Mouse (Mus musculus) liver, embryonic 16.5 days (tissue): ENCODE measurements at regions not wholly inside any gene's neighbourhood (a gene's known extent, or its start where the extent isn't known, plus 50 kb on each side); places are given as distances from the start of the nearest gene placed in this dataset.

Experiments
- ATAC-seq: fragments of 200-750 bp; cut with Nextera tagmentation; 2 replicates; pipeline ENCODE4 v1.8.0; 2017; ENCODE audit warnings: low read depth, mild to moderate bottlenecking, moderate number of reproducible peaks, moderate library complexity
- H3K27ac ChIP-seq: fragments of 300-500 bp; sonication (generic); 2 replicates; pipeline ENCODE4 v1.5.1; 2014; ENCODE audit warnings: mild to moderate bottlenecking, low read length
- H3K27me3 ChIP-seq: fragments of 300-500 bp; sonication (generic); 2 replicates; pipeline ENCODE4 v1.6.1; 2014; ENCODE audit warnings: low read depth, low read length, mixed read lengths; ENCODE audit not compliant: control insufficient read depth, insufficient read depth
- H3K36me3 ChIP-seq: fragments of 300-500 bp; sonication (generic); 2 replicates; pipeline ENCODE4 v1.6.1; 2014; ENCODE audit warnings: mild to moderate bottlenecking; ENCODE audit not compliant: control insufficient read depth, insufficient read depth
- H3K4me1 ChIP-seq: fragments of 300-500 bp; sonication (generic); 2 replicates; pipeline ENCODE4 v1.6.1; 2014; ENCODE audit warnings: low read depth, low read length, mixed read lengths; ENCODE audit not compliant: control insufficient read depth
- H3K4me2 ChIP-seq: fragments of 300-500 bp; sonication (generic); 2 replicates; pipeline ENCODE4 v1.6.1; 2014; ENCODE audit warnings: low read depth, low read length, mixed read lengths
- H3K4me3 ChIP-seq: fragments of 300-500 bp; sonication (generic); 2 replicates; pipeline ENCODE4 v1.5.1; 2014; ENCODE audit warnings: low read depth, mild to moderate bottlenecking, low read length
- H3K9ac ChIP-seq: fragments of 300-500 bp; sonication (generic); 2 replicates; pipeline ENCODE4 v1.6.1; 2014; ENCODE audit warnings: low read depth, low read length
- H3K9me3 ChIP-seq: fragments of 300-500 bp; sonication (generic); replicated peaks from 2 replicates; pipeline ENCODE4 v1.6.1; 2016; ENCODE audit warnings: low read length; ENCODE audit not compliant: control insufficient read depth
- WGBS: fragments of 180-500 bp; shearing (Covaris S2); extraction: QIAGEN DNeasy Blood & Tissue Kit; methylation state at CpG from one replicate; pipeline ENCODE4 v1.1.7; 2014; ENCODE audit not compliant: insufficient replicate concordance; 5-methylcytosine and 5-hydroxymethylcytosine counted together

GRCm38 (mm10) chr9:63861418-63861817, 103.6 kb upstream of the Smad3 start:
- Histone ChIP-seq H3K36me3 (no peaks in the 10 kb centered on the region), H3K4me3 (no peak overlapping the region), H3K4me1 (no peaks in the 10 kb centered on the region), H3K9ac (no peak overlapping the region), H3K27ac (no peak overlapping the region), H3K4me2 (no peak overlapping the region), H3K27me3 (no peaks in the 10 kb centered on the region), H3K9me3 (no peaks in the 10 kb centered on the region)
- WGBS: 52% methylated on average over 4 of the region's 4 CpGs
- ATAC-seq: no peak

GRCm38 (mm10) chr9:63860196-63860595, 102.4 kb upstream of the Smad3 start:
- H3K4me3 ChIP-seq: no peak overlapping the region
- 52% methylated on average over 2 of the region's 2 CpGs for WGBS
- no peaks in the 10 kb centered on the region for H3K9me3 ChIP-seq
- no peak overlapping the region for H3K4me2 ChIP-seq
- H3K27me3 ChIP-seq: no peaks in the 10 kb centered on the region
- H3K4me1 ChIP-seq: no peaks in the 10 kb centered on the region
- H3K27ac ChIP-seq: no peak overlapping the region
- no peak for ATAC-seq
- H3K36me3 ChIP-seq: no peaks in the 10 kb centered on the region
- H3K9ac ChIP-seq: no peak overlapping the region

- ATAC-seq: no peak
- Histone ChIP-seq H3K4me2 (no peak overlapping the region), H3K9me3 (no peaks in the 10 kb centered on the region), H3K27me3 (no peaks in the 10 kb centered on the region), H3K27ac (no peak overlapping the region), H3K4me1 (no peaks in the 10 kb centered on the region), H3K4me3 (no peak overlapping the region), H3K36me3 (no peaks in the 10 kb centered on the region), H3K9ac (no peak overlapping the region)
- WGBS: 69% methylated on average over 9 of the region's 9 CpGs
Observed at GRCm38 (mm10) chr9:63856065-63856736, 98.4 kb upstream of the Smad3 start.

DNA sequence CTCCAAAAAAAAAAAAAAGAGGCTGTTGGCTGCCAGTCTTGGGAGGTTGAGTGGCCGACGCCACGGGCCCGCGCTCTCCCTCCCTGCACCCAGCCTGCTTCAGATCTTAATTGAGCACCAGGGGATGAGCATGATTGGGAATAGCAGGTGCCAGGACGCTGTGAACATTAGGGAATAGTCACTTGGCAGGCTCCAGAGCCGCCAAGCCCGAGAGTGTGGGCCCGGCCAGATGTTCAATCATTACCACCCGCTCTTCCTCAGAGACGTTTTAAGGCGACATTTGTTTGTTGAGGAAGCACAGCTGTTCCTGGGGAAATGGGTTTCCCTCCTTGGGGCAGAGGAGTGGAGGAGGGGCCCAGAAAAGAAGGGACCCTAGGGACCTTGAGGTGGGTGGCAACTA, 94.0 kb upstream of the Smad3 start:
- no peak overlapping the region for H3K4me2 ChIP-seq
- H3K4me3 ChIP-seq: no peak overlapping the region
- WGBS: 64% methylated on average over 12 of the region's 12 CpGs
- no peak overlapping the region for H3K9ac ChIP-seq
- H3K4me1 ChIP-seq: no peaks in the 10 kb centered on the region
- no peaks in the 10 kb centered on the region for H3K36me3 ChIP-seq
- H3K27ac ChIP-seq: no peak overlapping the region
- ATAC-seq: no peak
- H3K27me3 ChIP-seq: no peaks in the 10 kb centered on the region
- H3K9me3 ChIP-seq: no peaks in the 10 kb centered on the region

DNA sequence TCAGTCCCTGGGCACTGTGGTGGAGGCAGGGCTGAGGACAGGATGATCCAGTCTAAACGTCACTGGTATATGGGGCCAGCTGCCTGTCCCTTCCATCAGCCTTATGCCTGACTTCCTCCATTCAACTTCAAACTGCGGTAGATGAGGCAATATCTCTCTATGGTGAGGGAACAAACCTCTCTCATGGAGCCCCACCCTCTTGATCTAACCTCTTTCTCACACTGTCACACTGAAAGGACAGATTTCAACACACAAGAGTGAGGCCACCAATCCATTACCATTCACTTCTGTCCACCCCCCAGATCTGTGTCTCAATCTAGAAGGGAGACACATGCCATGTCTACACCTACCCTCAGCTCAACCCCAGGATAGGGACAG, 92.5 kb upstream of the Smad3 start:
- no peak overlapping the region for H3K27ac ChIP-seq
- 23% methylated on average over 2 of the region's 2 CpGs for WGBS

GRCm38 (mm10) chr9:63849564-63850315, 91.9 kb upstream of the Smad3 start:
- no peak overlapping the region for H3K4me3 ChIP-seq
- no peaks in the 10 kb centered on the region for H3K4me1 ChIP-seq
- H3K9ac ChIP-seq: no peak overlapping the region
- H3K36me3 ChIP-seq: no peaks in the 10 kb centered on the region
- ATAC-seq: no peak
- H3K27ac ChIP-seq: no peak overlapping the region
- H3K4me2 ChIP-seq: no peak overlapping the region
- 63% methylated on average over 12 of the region's 12 CpGs for WGBS
- no peaks in the 10 kb centered on the region for H3K27me3 ChIP-seq
- no peaks in the 10 kb centered on the region for H3K9me3 ChIP-seq

More for the DNA sequence above, 92.5 kb upstream of the Smad3 start:
- Histone ChIP-seq H3K9ac (no peak overlapping the region), H3K9me3 (no peaks in the 10 kb centered on the region), H3K4me1 (no peaks in the 10 kb centered on the region), H3K4me3 (no peak overlapping the region), H3K27me3 (no peaks in the 10 kb centered on the region), H3K4me2 (no peak overlapping the region), H3K36me3 (no peaks in the 10 kb centered on the region)
- ATAC-seq: peak; percentile 27; the same call in 1 of the 2 replicates

DNA sequence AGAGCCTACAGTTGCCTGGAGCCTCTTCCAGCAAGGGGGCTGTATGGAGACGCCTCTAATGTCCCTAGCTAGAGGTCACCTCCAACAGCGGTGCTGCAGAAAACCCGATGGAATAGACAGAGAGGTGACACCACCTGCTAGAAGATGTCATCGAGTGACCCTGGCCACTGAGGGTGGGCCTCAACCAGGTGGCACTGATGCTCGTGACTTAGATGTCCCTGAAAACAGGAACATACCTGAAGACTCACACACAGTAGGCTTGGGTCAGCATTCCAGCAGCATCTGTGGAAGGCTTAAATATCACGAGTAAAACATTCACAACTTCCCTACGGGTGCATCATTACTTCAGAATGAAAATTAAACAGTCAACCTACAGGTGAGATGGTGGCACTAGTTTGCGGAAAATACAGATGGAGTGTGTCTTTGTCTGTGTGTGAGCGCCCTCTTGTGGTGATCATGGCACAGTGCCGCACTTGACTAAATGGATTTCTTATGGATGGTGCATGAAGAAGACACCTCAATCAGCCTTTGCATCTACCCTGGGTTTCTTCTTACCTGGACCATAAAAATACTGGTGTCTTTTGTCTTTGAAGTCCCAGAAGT, 86.2 kb upstream of the Smad3 start:
- Histone ChIP-seq H3K27ac (no peak overlapping the region), H3K9ac (no peak overlapping the region), H3K27me3 (no peaks in the 10 kb centered on the region), H3K4me1 (no peaks in the 10 kb centered on the region), H3K4me3 (no peak overlapping the region), H3K4me2 (no peak overlapping the region), H3K9me3 (no peaks in the 10 kb centered on the region), H3K36me3 (no peaks in the 10 kb centered on the region)
- 23% methylated on average over 10 of the region's 10 CpGs for WGBS
- ATAC-seq: no peak

DNA sequence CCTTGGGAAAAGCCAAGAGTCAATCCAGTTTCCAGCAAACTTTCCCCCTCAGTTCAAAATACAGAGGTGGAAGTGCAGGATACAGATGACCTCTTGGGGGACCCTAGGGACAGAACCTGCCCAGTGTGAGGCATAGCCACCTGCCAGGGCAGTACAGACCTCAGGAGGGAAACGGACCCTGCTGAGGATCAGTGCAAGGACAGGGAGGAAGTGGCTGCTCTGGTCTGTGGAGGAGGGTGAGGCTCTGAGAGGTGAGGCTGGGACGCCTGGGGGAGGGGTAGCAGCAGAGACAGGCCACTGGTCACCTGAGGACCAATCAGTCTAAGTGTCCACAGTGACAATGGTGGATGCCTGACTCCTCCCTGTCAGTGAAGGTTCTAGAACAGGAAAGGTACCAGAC, 85.6 kb upstream of the Smad3 start:
- H3K27me3 ChIP-seq: no peaks in the 10 kb centered on the region
- no peak overlapping the region for H3K4me3 ChIP-seq
- H3K36me3 ChIP-seq: no peaks in the 10 kb centered on the region
- H3K4me1 ChIP-seq: no peaks in the 10 kb centered on the region
- no peaks in the 10 kb centered on the region for H3K9me3 ChIP-seq
- H3K27ac ChIP-seq: no peak overlapping the region
- 26% methylated on average over 1 of the region's 2 CpGs for WGBS
- ATAC-seq: no peak
- no peak overlapping the region for H3K4me2 ChIP-seq
- no peak overlapping the region for H3K9ac ChIP-seq

DNA sequence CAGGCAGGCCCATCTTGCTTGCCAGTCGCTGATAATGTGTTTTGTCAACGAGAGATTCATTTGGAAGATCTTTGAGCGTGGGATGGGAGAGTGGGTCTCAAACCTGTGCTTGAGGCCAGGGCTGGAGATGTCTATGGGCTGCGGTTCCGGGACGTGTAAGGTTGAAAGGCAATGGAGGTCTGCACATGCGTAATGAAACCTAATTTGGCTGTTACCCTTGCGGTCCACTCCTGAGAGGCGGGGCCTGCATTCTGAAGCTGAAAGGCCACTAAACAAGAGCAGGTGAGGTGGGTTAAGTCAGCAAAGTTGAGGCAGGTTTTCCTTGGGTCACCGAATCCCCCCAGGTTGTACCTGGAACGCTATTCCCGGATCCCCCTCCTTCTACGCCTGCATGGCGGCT, 83.3 kb upstream of the Smad3 start:
- H3K27ac ChIP-seq: no peak overlapping the region
- H3K4me3 ChIP-seq: no peak overlapping the region
- H3K9me3 ChIP-seq: no peaks in the 10 kb centered on the region
- no peak for ATAC-seq
- H3K27me3 ChIP-seq: no peaks in the 10 kb centered on the region
- no peak overlapping the region for H3K9ac ChIP-seq
- H3K36me3 ChIP-seq: no peaks in the 10 kb centered on the region
- WGBS: 71% methylated on average over 14 of the region's 14 CpGs
- no peaks in the 10 kb centered on the region for H3K4me1 ChIP-seq
- H3K4me2 ChIP-seq: no peak overlapping the region
